Mouse (Mus musculus) lung, postnatal 0 days (tissue): ENCODE measurements around the gene Zfp653.

Experiments used
- CTCF ChIP-seq: IDR thresholded peaks from 2 replicates; pipeline ENCODE4 v1.5.1; 2016; ENCODE audit warnings: antibody characterized with exemption, mild to moderate bottlenecking
- EP300 ChIP-seq: IDR thresholded peaks from 2 replicates; pipeline ENCODE4 v1.6.1; 2016; ENCODE audit warnings: antibody characterized with exemption, mild to moderate bottlenecking, control low read depth

- TF ChIP-seq CTCF (no peak), EP300 (no peak)
Measured at GRCm38 (mm10) chr9:22035300-22036044, 35.7 kb downstream of the Zfp653 start.
